Mouse (Mus musculus) adrenal gland, adult 10 weeks (tissue): ENCODE results near the gene Olfr283. TPM values are rescaled to one million over a fixed set of nuclear protein-coding genes. Genes with fewer than 3 reads are reported as not detected.

ENCODE experiments used
- polyA plus RNA-seq: library from polyadenylated mRNA; stranded (reverse); fragments of 350-450 nt; fragmentation: Illumina TruSeq; extraction: RNeasy Lipid Tissue Mini Kit (QIAGEN cat#74804); gene quantifications from one replicate; pipeline ENCODE4 v1.2.3, GENCODE M21; 2014; ENCODE audit warnings: low read depth, low replicate concordance

The Olfr283 gene
- not detected for polyA plus RNA-seq

GRCm38 (mm10) chr15:98380846-98381245 is at the start of gene Olfr283:
Olfr283 (minus strand) TSS chr15:98380946.

GRCm38 (mm10) chr15:98340887-98341286 is 39.9 kb downstream of the Olfr283 start, which contains the start of gene Olfr284:
Olfr284 (minus strand) TSS chr15:98340987.

Other genes with a start within 250 kb of the Olfr283 start
- 29.8 TPM for gene Asb8, start 215.3 kb downstream of the Olfr283 start, polyA plus RNA-seq
- gene Ccdc184, start 213.8 kb downstream of the Olfr283 start, polyA plus RNA-seq, result not detected
- not detected for gene Olfr288, start 185.4 kb downstream of the Olfr283 start, polyA plus RNA-seq
- gene Gm44579, start 160.0 kb downstream of the Olfr283 start, polyA plus RNA-seq, result not detected
- gene Olfr287, start 159.9 kb downstream of the Olfr283 start, polyA plus RNA-seq, result not detected
- not detected for gene Olfr286, start 146.5 kb downstream of the Olfr283 start, polyA plus RNA-seq
- not detected for gene H1fnt, start 123.7 kb downstream of the Olfr283 start, polyA plus RNA-seq
- 3.4 TPM for gene Zfp641, start 84.8 kb downstream of the Olfr283 start, polyA plus RNA-seq
- gene Olfr285, start 63.6 kb downstream of the Olfr283 start, polyA plus RNA-seq, result not detected
- not detected for gene Olfr284, start 40.0 kb downstream of the Olfr283 start, polyA plus RNA-seq
- gene Olfr282, start 50.3 kb upstream of the Olfr283 start, polyA plus RNA-seq, result not detected
- not detected for gene Olfr281, start 71.6 kb upstream of the Olfr283 start, polyA plus RNA-seq
- not detected for gene OR5BS1P, start 89.0 kb upstream of the Olfr283 start, polyA plus RNA-seq
- not detected for gene Lalba, start 101.8 kb upstream of the Olfr283 start, polyA plus RNA-seq
- gene Olfr279, start 111.5 kb upstream of the Olfr283 start, polyA plus RNA-seq, result not detected
- gene Kansl2, start 153.3 kb upstream of the Olfr283 start, polyA plus RNA-seq, result 76.7 TPM
- gene Ccnt1, start 190.0 kb upstream of the Olfr283 start, polyA plus RNA-seq, result 88.9 TPM
- gene 4930415O20Rik, start 190.1 kb upstream of the Olfr283 start, polyA plus RNA-seq, result not detected
- gene Adcy6, start 229.1 kb upstream of the Olfr283 start, polyA plus RNA-seq, result 3.9 TPM
- gene Cacnb3, start 249.9 kb upstream of the Olfr283 start, polyA plus RNA-seq, result 0.47 TPM